Mouse (Mus musculus): ENCODE measurements around the gene Spata6. TPM values are rescaled to one million over a fixed set of nuclear protein-coding genes. Genes with fewer than 3 reads are reported as not detected.

Spata6 gene
- polyA plus RNA-seq (2014; fragmentation: Illumina TruSeq; extraction: RNeasy Lipid Tissue Mini Kit (QIAGEN cat#74804); ENCODE audit: low read depth, low replicate concordance): 7.9 TPM

GRCm38 (mm10) chr4:111719776-111720661, at the start of gene Spata6:
Spata6 (plus strand) TSS chr4:111719984.

Other genes with a start within 250 kb of the Spata6 start
- gene Slc5a9, start 182.9 kb downstream of the Spata6 start, polyA plus RNA-seq (2014; fragmentation: Illumina TruSeq; extraction: RNeasy Lipid Tissue Mini Kit (QIAGEN cat#74804); ENCODE audit: low read depth, low replicate concordance): not detected
- gene Skint8, start 199.4 kb downstream of the Spata6 start, polyA plus RNA-seq (2014; fragmentation: Illumina TruSeq; extraction: RNeasy Lipid Tissue Mini Kit (QIAGEN cat#74804); ENCODE audit: low read depth, low replicate concordance): not detected

Measured in heart, adult 10 weeks (tissue).